Mouse (Mus musculus) limb, embryonic 15.5 days (tissue): ENCODE data around the gene Kidins220. TPM values are rescaled to one million over a fixed set of nuclear protein-coding genes. Genes with fewer than 3 reads are reported as not detected.

Source experiments
- ATAC-seq: fragments of 200-750 bp; cut with Nextera tagmentation; 2 replicates; pipeline ENCODE4 v1.8.0; 2017; ENCODE audit warnings: low read depth, moderate TSS enrichment; ENCODE audit not compliant: insufficient number of reproducible peaks, low FRiP score, low TSS enrichment
- H3K27ac ChIP-seq: fragments of 300-500 bp; sonication (generic); 2 replicates; pipeline ENCODE4 v1.5.1; 2015; ENCODE audit warnings: moderate library complexity, mild to moderate bottlenecking, inconsistent platforms
- H3K27me3 ChIP-seq: fragments of 300-500 bp; sonication (generic); 2 replicates; pipeline ENCODE4 v1.6.1; 2015; ENCODE audit warnings: inconsistent platforms
- H3K36me3 ChIP-seq: fragments of 300-500 bp; sonication (generic); 2 replicates; pipeline ENCODE4 v1.6.1; 2015; ENCODE audit warnings: inconsistent platforms
- H3K4me1 ChIP-seq: fragments of 300-500 bp; sonication (generic); 2 replicates; pipeline ENCODE4 v1.6.1; 2015; ENCODE audit warnings: inconsistent platforms
- H3K4me2 ChIP-seq: fragments of 300-500 bp; sonication (generic); 2 replicates; pipeline ENCODE4 v1.6.1; 2015; ENCODE audit warnings: mild to moderate bottlenecking, inconsistent platforms
- H3K4me3 ChIP-seq: fragments of 300-500 bp; sonication (generic); 2 replicates; pipeline ENCODE4 v1.5.1; 2015; ENCODE audit warnings: mild to moderate bottlenecking, inconsistent platforms
- H3K9ac ChIP-seq: fragments of 300-500 bp; sonication (generic); 2 replicates; pipeline ENCODE4 v1.6.1; 2015; ENCODE audit warnings: inconsistent platforms
- H3K9me3 ChIP-seq: fragments of 300-500 bp; sonication (generic); 2 replicates; pipeline ENCODE4 v1.6.1; 2016; ENCODE audit warnings: inconsistent platforms
- WGBS: fragments of 180-500 bp; shearing (Covaris S2); methylation state at CpG from one replicate; pipeline ENCODE4 v1.1.7; 2015; 5-methylcytosine and 5-hydroxymethylcytosine counted together
- polyA plus RNA-seq: library from polyadenylated mRNA; unstranded; fragments of >200 nt; fragmentation: Nextera tagmentation; extraction: Ambion mirVana; gene quantifications from 2 replicates; pipeline ENCODE4 v1.2.1, GENCODE M21; 2015

Kidins220 gene
- polyA plus RNA-seq, 1 experiment from 2014 or later, result 24.4 TPM

- no peak overlapping the region for H3K27ac ChIP-seq
- H3K4me1 ChIP-seq, result peaks cover 5% of the 10 kb centered on the region; the same call in 1 of the 2 replicates
- ATAC-seq, result no peak
- H3K4me2 ChIP-seq, result no peak overlapping the region
- no peaks in the 10 kb centered on the region for H3K27me3 ChIP-seq
- H3K9me3 ChIP-seq, result no peaks in the 10 kb centered on the region
- no peak overlapping the region for H3K4me3 ChIP-seq
- H3K9ac ChIP-seq, result no peak overlapping the region
- peaks cover 17% of the 10 kb centered on the region; the same call in 1 of the 2 replicates for H3K36me3 ChIP-seq
- WGBS, result 93% methylated on average over 5 of the region's 5 CpGs
These were observed 62.5 kb downstream of the Kidins220 start for GRCm38 (mm10) chr12:25037222-25037621.

- H3K36me3 ChIP-seq, result peaks cover 17% of the 10 kb centered on the region; the same call in 1 of the 2 replicates
- H3K4me1 ChIP-seq, result peaks cover 5% of the 10 kb centered on the region; the same call in 1 of the 2 replicates
- no peak overlapping the region for H3K4me3 ChIP-seq
- H3K4me2 ChIP-seq, result no peak overlapping the region
- no peak overlapping the region for H3K9ac ChIP-seq
- 80% methylated on average over 9 of the region's 9 CpGs for WGBS
- ATAC-seq, result no peak
- no peaks in the 10 kb centered on the region for H3K9me3 ChIP-seq
- H3K27me3 ChIP-seq, result no peaks in the 10 kb centered on the region
- H3K27ac ChIP-seq, result no peak overlapping the region
These were observed 63.2 kb downstream of the Kidins220 start for GRCm38 (mm10) chr12:25037681-25038472.

GRCm38 (mm10) chr12:25044056-25044455, 69.3 kb downstream of the Kidins220 start:
- Histone ChIP-seq H3K36me3 (peaks cover 17% of the 10 kb centered on the region), H3K9ac (no peak overlapping the region), H3K9me3 (no peaks in the 10 kb centered on the region), H3K4me1 (no peaks in the 10 kb centered on the region), H3K27me3 (no peaks in the 10 kb centered on the region), H3K27ac (no peak overlapping the region), H3K4me2 (no peak overlapping the region), H3K4me3 (no peak overlapping the region)
- no peak for ATAC-seq
- 84% methylated on average over 2 of the region's 2 CpGs for WGBS

- Histone ChIP-seq H3K27ac (no peak overlapping the region), H3K9ac (no peak overlapping the region), H3K36me3 (peaks cover 17% of the 10 kb centered on the region), H3K27me3 (no peaks in the 10 kb centered on the region), H3K4me3 (no peak overlapping the region), H3K4me1 (no peaks in the 10 kb centered on the region), H3K4me2 (no peak overlapping the region), H3K9me3 (no peaks in the 10 kb centered on the region)
- no peak for ATAC-seq
- 80% methylated on average over 4 of the region's 4 CpGs for WGBS
These were observed 69.9 kb downstream of the Kidins220 start for GRCm38 (mm10) chr12:25044579-25044978.

- ATAC-seq, result no peak
- no peak overlapping the region for H3K4me2 ChIP-seq
- peaks cover 38% of the 10 kb centered on the region for H3K36me3 ChIP-seq
- H3K27me3 ChIP-seq, result no peaks in the 10 kb centered on the region
- H3K9me3 ChIP-seq, result no peaks in the 10 kb centered on the region
- 51% methylated on average over 5 of the region's 5 CpGs for WGBS
- H3K4me1 ChIP-seq, result no peaks in the 10 kb centered on the region
- H3K9ac ChIP-seq, result no peak overlapping the region
- H3K27ac ChIP-seq, result no peak overlapping the region
- H3K4me3 ChIP-seq, result no peak overlapping the region
These were observed 74.5 kb downstream of the Kidins220 start for GRCm38 (mm10) chr12:25049253-25049652.

GRCm38 (mm10) chr12:25054511-25054910, 79.8 kb downstream of the Kidins220 start:
- ATAC-seq, result no peak
- Histone ChIP-seq H3K9ac (no peak overlapping the region), H3K27ac (no peak overlapping the region), H3K27me3 (no peaks in the 10 kb centered on the region), H3K36me3 (peaks cover 71% of the 10 kb centered on the region), H3K9me3 (no peaks in the 10 kb centered on the region), H3K4me3 (no peak overlapping the region), H3K4me1 (no peaks in the 10 kb centered on the region), H3K4me2 (no peak overlapping the region)
- 83% methylated on average over 7 of the region's 7 CpGs for WGBS

GRCm38 (mm10) chr12:25054963-25055362, 80.2 kb downstream of the Kidins220 start:
- 67% methylated on average over 4 of the region's 4 CpGs for WGBS

GRCm38 (mm10) chr12:25059487-25060200, 84.9 kb downstream of the Kidins220 start:
- no peak for ATAC-seq
- H3K27ac ChIP-seq, result no peak overlapping the region
- H3K9me3 ChIP-seq, result no peaks in the 10 kb centered on the region
- no peak overlapping the region for H3K9ac ChIP-seq
- peaks cover 32% of the 10 kb centered on the region for H3K36me3 ChIP-seq
- no peaks in the 10 kb centered on the region for H3K27me3 ChIP-seq
- 88% methylated on average over 9 of the region's 9 CpGs for WGBS
- H3K4me3 ChIP-seq, result no peak overlapping the region
- no peaks in the 10 kb centered on the region for H3K4me1 ChIP-seq
- H3K4me2 ChIP-seq, result no peak overlapping the region

More at GRCm38 (mm10) chr12:25054963-25055362, 80.2 kb downstream of the Kidins220 start:
- Histone ChIP-seq H3K4me2 (no peak overlapping the region), H3K4me3 (no peak overlapping the region), H3K27ac (no peak overlapping the region), H3K4me1 (no peaks in the 10 kb centered on the region), H3K9me3 (no peaks in the 10 kb centered on the region), H3K27me3 (no peaks in the 10 kb centered on the region), H3K9ac (no peak overlapping the region), H3K36me3 (peaks cover 71% of the 10 kb centered on the region)
- no peak for ATAC-seq

- H3K4me2 ChIP-seq, result no peak overlapping the region
- WGBS, result 86% methylated on average over 7 of the region's 7 CpGs
- H3K9ac ChIP-seq, result no peak overlapping the region
These were observed 86.2 kb downstream of the Kidins220 start for GRCm38 (mm10) chr12:25060901-25061300.

GRCm38 (mm10) chr12:25062264-25062663, 87.5 kb downstream of the Kidins220 start:
- H3K4me2 ChIP-seq, result no peak overlapping the region
- H3K9me3 ChIP-seq, result no peaks in the 10 kb centered on the region
- H3K36me3 ChIP-seq, result peaks cover 19% of the 10 kb centered on the region
- 66% methylated on average over 6 of the region's 6 CpGs for WGBS
- no peak for ATAC-seq
- no peak overlapping the region for H3K9ac ChIP-seq
- no peak overlapping the region for H3K4me3 ChIP-seq
- no peaks in the 10 kb centered on the region for H3K27me3 ChIP-seq
- H3K27ac ChIP-seq, result no peak overlapping the region
- H3K4me1 ChIP-seq, result no peaks in the 10 kb centered on the region

More at GRCm38 (mm10) chr12:25060901-25061300, 86.2 kb downstream of the Kidins220 start:
- no peak overlapping the region for H3K27ac ChIP-seq
- ATAC-seq, result no peak
- H3K36me3 ChIP-seq, result peaks cover 28% of the 10 kb centered on the region
- no peak overlapping the region for H3K4me3 ChIP-seq
- H3K4me1 ChIP-seq, result no peaks in the 10 kb centered on the region
- H3K9me3 ChIP-seq, result no peaks in the 10 kb centered on the region
- no peaks in the 10 kb centered on the region for H3K27me3 ChIP-seq

GRCm38 (mm10) chr12:25073374-25073773, 98.6 kb downstream of the Kidins220 start:
- Histone ChIP-seq H3K36me3 (no peaks in the 10 kb centered on the region), H3K9ac (no peak overlapping the region), H3K27ac (no peak overlapping the region), H3K9me3 (no peaks in the 10 kb centered on the region), H3K4me2 (no peak overlapping the region), H3K4me3 (no peak overlapping the region), H3K27me3 (no peaks in the 10 kb centered on the region), H3K4me1 (no peaks in the 10 kb centered on the region)
- WGBS, result 76% methylated on average over 4 of the region's 4 CpGs
- ATAC-seq, result no peak

- Histone ChIP-seq H3K27me3 (no peaks in the 10 kb centered on the region), H3K36me3 (no peaks in the 10 kb centered on the region), H3K9ac (no peak overlapping the region), H3K4me3 (no peak overlapping the region), H3K9me3 (no peaks in the 10 kb centered on the region), H3K4me1 (no peaks in the 10 kb centered on the region), H3K4me2 (no peak overlapping the region), H3K27ac (no peak overlapping the region)
- ATAC-seq, result no peak
- 79% methylated on average over 3 of the region's 3 CpGs for WGBS
These were observed 99.6 kb downstream of the Kidins220 start for GRCm38 (mm10) chr12:25074344-25074743.
